Mouse (Mus musculus) ES-Bruce4 (cell line): ENCODE data around the gene Ms4a3.

Experiments used
- CTCF ChIP-seq: IDR thresholded peaks from one replicate; pipeline ENCODE4 v1.8.1; 2011; ENCODE audit warnings: low read depth, low read length
- EP300 ChIP-seq: IDR thresholded peaks from 2 replicates; pipeline ENCODE4 v1.6.1; 2011; ENCODE audit warnings: low read depth, low read length; ENCODE audit not compliant: insufficient read depth
- POLR2A ChIP-seq: IDR thresholded peaks from one replicate; pipeline ENCODE4 v1.8.1; 2011; ENCODE audit warnings: low read length; ENCODE audit not compliant: insufficient read depth

DNA sequence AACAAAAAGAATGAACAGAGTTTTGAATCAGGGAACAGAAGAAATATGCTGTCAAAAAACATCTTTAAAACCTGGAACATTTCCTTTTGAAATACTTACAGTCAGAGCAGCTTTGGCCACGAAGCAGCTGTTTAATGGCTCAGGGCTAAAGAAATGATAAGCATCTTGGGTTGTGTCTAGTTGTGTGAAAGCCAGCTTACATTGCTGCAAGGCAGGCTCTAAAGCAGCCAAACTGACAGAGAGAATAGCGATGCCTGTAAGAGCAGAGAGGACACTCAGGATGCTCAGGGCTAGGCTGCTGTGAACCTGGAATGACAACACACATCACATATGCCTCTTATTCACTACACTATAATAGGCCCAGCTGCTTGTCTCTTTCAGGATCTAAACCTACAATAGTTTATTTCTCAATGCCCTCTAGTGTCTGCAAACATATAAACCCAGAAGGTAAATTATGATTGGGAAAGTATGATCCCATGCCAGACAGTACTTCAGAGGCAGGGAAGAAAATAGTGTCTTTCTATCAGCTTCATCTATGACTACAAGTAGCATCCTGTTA is 50.7 kb downstream of the Ms4a3 start:
- TF ChIP-seq CTCF (no peak), EP300 (no peak), POLR2A (no peak)
